Mouse (Mus musculus): ENCODE results near the gene Pttg1.

Pttg1 gene

DNA sequence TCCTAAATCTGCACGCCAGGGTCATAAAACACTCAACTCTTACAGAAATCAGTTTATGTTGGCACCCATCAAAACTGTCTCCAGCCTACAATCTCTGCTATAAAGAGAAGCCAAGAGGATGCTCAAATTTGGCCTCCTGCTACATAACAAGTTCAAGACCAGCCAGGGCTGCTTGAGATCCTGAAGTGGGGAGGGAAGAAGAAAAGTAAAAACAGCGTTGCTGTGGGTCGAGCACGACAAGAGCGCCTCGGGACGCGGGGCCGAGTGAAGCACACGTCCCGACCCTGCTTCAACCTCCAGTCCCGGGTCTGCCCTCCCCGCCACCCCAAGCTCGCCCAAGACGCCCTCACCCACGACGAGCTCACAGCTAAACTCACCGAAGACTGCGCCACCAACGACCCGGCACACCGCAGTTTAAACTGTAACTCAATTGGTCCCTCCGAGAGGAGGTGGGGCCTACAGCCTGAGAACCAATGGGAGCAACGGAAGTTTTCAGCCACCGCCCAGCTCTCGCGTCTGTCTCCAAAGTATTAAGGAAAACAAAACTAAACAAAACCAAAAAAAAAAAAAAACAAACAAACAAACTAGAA is at the start of gene Pttg1:
Gene Pttg1, minus strand, starts transcription at position 428 of the 590 bp plus-strand sequence.
- peak; percentile 71 to 78 for DNase-seq

DNA sequence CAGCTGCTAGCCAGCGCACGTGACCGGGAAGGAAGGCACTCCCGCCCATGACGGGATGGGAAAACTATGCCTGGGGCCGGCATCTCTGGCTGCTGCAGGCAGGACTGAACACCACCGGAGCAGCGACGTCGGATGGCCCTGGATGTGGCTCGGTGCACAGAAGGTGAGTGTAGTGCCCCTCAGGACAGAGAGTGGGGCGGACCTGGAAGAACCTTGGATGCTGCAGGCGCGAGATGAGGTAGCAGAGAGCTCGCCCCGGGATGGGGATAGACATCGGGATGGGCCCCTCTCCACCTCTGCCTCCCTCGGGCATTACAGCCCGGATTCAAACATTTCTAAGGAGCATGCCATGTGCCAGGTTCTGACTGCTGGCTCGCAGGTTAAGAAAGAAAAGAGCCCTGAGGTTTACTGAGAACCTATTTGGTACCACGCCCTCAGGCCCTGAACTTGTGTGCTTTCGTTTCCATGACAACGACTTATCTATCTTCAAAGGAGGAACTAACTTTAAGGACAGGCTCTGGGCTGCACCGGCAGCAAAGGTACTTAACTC is 48.2 kb upstream of the Pttg1 start, which contains the start of gene C1qtnf2:
Gene C1qtnf2, plus strand, starts transcription at position 52 of the 550 bp plus-strand sequence.
- no peak for DNase-seq

DNA sequence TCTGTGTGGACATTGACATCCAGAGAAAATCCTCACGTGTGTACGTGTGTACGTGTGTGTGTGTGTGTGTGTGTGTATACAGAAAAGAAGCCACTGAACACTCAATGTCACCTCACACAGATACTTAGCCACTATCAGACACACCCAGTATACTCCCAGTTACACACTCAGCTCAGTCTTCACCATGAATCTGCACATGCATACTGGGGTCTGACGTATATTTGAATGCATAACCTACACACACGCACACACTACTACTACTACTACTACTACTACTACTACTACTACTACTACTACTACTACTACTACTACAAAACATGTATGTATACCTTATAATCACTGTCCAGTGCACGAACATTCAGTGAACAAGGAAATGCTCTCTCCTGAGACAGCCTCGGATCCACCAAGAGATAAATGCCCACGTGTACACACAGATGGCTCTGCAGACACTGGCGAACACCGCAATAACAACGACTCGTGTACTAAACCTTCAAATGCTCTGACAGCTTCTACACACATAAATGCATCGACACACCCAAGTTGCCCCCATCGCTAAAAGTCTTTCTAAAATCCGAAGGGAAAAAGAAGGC is 47.7 kb upstream of the Pttg1 start:
- no peak for DNase-seq

DNA sequence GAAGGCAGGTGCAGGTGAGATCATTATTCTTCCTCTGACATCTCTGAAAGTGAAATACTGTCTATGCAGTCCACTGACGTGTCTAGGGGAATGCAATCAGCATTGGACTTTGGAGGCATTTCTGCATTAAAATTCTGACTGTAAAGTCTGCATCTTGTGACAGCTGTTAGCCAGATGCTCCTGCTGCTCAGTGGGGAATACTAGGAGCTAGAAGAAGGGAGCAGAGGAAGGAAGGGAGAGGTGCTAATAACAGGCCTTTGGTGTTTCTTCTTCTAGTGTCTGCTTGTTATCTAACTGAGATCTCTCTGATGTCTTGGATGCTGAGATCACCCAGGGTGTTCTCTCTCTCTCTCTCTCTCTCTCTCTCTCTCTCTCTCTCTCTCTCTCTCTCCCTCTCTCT is 47.1 kb upstream of the Pttg1 start:
- DNase-seq: no peak

DNA sequence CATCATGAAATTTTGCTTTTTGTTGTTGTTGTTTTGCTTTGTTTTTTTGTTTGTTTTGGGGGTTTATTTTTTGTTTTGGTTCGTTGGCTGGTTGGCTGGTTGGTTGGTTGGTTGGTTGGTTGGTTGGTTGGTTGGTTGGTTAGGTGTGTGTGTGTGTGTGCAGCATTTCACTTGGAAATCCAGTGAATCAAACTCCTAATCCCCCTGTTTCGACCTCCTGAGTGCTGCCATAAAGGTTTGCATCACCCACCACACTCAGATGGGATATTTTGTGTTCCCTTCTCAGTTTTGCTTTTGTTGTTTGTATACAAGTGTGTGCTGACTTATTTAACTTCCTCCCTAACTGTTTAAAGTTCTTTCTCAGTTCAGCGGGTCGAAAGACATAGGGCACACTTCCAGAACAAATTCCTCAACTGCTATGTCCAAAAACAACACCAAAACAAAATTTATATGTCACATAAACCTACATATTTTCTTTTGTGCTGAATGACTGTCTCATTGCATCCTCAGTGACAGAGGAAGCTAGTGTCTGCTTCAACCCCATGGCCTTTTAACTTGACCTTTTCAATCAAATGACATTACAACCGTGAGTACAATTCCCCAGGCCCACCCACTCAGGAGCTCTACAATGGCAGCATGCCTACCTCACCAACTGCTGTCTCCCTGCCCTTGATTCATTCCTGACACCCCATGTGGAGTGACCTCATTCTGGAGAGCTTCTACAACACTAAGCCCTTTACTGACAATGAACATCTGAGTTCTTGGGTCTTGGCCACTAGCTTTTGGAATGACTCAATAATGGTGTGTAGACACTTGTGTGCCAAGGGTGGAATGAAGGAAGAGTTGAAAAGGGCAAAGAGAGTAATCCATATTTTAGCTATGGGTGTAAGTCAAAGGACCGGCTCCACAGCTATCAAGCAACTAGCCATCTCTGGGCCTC is 45.1 kb upstream of the Pttg1 start:
- DNase-seq: no peak

DNA sequence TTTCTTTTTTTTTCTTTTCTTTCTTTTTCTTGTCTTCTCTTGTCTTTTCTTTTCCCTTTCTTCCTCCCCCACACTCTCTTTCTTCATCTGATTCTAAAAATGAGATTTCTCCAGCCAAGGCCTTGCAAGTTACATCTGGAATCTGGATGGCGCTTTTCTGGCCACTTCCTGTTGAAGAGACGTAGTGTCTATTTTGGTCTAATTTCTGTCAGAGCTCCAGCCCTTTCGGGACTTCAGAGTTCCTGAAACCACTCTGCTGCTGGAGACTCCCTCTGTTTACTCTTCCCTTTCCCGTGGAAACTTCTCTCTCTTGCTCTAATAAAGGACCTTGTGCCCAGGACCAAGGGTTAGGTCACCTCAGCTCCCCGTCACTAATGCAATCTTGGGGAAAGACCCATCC is 44.1 kb upstream of the Pttg1 start:
- no peak for DNase-seq

DNA sequence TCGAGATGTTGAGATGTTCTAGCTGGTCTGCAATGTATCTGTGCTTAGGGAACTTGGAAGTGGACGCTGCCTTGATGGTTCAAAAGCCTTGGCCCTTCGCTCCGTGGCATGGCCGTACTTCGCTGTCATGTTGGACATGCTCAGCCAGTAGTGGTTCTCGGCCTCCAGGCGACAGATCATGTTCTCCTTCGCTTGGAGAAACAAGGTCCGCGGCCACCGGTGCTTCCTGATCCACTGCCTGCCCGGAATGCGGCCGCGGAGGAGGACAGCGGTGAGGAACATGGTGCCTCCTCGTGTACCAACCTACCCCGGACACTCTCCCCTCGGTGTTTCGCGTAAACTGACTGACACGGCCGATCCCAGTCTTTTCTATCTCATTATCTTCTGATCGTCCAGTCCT is 37.2 kb upstream of the Pttg1 start:
- DNase-seq: no peak

DNA sequence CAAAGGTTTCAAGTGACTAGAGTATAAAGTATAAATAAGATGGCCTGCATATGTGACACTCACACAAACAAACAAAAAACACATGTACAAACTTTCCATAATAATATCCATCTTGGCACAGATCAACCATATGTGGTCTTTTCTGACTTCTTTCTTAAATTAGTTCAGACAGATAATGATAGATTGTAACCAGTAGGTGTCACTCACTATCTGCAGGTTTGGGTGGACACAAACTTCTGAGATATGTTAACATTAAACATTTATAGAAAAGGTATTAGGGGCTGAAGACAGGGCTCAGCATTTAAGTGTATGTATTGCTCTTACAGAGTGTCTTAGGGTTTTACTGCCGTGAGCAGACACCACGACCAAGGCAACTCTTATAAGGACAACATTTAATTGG is 26.2 kb upstream of the Pttg1 start:
- no peak for DNase-seq

DNA sequence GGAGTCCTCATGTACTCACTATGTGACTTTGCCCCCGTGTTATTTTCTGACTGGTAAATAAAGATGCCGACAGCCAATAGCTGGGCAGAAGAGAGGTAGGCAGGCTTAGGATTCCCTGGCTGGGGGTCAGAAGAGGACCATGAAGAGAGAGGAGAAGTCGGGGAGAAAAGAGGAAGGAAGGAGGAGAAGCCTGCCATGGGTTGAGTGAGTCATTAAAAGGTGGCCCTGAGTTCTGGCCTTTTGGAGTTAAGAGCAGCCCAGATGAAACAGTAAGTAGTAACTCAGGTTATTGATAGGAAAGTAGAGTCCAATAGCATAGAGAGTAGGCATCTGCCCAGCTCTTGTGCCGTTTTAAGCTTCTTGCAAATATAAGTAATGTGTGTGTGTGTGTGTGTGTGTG is 25.3 kb upstream of the Pttg1 start:
- DNase-seq: no peak

DNA sequence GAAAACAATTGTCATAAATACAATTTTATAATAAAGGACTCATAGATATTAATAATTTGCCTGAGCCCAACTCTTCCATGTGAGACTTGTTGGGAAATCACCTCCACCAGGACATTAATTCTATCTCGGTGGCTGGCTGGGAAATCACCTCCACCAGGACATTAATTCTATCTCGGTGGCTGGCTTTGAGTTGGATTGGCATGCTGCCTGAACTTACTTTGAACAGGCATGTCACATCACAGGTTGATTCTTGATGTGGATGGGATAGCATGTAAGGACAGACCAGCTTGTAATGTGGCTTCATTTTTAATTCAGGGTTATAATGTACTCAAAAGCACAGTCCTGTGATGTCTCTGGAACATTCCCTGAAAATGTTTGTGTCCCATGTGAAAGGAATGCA is 23.9 kb upstream of the Pttg1 start:
- DNase-seq: no peak

DNA sequence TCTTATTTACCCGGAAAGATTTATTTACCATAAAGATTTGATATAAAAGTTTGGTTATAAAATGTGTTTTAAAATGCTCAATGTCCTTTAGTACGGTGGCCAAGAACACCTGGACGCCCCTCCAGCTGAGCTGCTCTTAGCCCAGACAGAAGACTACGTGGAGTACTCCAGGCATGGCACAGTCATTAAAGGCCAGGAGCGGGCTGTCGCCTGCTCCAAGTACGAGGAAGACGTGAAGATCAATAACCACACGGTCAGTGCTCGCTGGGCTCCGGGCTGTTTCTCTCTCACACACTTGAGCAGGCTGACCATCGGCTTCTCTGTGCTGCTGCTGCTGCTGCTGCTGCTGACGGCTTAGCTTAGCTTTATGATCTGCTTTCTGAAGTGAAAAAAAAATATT is 17.1 kb upstream of the Pttg1 start:
- no peak for DNase-seq

DNA sequence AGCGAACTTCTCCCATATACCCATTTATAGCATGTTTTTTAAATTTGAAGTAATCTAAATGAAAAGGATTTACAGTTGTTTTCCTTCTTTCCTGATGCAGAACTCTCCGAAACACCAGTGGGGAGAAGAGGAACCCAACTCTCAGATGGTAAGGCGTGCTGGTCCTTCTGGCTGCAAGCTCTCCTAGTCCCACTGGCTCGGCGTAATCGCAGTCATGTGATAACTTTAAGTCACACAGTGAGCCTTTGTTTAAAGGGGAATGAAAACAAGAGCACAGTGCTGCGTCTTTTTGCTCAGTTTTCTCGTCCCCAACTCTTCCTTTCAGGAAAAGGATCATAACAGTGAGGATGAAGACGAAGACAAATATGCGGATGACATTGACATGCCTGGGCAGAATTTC is 15.1 kb upstream of the Pttg1 start:
- no peak for DNase-seq

DNA sequence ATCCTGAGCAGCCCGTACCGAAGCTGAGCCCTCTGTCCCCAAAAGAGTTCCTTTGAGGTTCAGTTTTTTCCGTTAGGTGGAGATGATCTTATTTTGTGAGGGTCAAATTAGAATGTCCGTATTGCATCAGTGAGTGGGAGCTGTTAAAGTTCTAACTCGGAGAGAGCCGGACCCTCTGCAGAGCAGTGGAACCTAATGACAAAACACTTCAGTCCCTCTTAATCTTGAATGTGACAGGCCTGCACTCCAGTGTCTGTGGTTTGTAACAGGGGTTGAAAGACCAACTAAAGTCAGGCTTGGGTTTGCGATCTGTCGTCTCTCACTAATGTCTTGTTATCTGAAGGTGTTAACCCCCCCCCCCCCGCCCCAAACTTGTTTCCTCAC is 8.0 kb upstream of the Pttg1 start:
- DNase-seq: no peak

DNA sequence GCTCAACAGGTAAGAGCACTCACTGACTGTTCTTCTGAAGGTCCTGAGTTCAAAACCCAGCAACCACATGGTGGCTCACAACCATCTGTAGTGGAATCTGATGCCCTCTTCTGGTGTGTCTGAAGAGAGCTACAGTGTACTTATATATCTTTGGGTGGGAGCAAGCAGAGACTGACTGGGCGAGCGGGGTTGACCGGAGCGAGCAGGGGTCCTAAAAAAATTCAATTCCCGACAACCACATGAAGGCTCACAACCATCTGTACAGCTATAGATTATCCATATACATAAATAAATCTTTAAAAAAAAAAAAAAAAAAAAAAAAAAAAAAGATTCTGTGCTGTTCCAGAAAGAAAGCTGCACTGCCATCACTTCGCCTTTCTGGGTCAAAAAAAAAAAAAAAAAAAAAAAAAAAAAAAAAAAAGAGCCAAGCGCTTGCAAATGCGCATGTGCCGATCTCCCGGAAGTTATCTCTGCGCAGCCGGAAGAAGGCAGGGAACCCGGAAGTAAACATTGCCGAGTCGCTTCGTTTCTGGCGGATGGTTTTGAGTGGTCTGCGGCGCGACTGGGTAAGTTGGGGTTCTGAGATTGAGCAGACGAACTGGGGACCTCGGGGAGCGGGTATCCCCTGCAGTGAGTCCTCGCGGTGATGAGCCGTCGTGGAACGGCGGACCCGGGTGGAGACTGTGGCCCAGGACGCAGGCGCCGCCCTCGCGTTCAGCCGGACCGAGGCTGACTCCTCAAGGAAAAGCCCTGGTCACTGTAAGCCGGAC is 7.4 kb upstream of the Pttg1 start, which contains the start of gene Slu7:
Gene Slu7, plus strand, starts transcription at position 491 of the 770 bp plus-strand sequence.
- peak; percentile 77 to 79 for DNase-seq

DNA sequence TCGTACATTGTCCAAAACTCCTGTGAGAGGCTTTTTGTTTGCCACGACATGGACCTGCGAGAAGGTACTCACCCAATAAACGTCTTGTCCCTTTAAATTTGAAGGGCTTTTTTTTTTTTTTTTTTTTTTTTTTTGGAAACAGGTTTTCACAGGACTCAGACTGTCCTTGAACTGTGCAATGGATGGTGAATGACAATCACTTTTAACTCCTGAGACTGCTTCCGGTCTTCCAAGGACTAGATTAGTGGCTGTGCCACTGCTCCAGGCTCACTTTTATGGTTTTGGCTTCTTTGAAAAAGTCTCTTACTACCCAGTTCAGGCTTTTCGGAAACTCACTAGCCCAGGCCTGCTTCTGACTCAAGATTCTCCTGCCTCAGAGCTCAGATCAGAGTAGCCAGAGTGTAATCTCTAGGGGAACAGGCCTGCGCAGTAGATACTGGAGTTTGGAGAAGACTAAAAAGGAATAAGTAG is 398 bp upstream of the Pttg1 start:
- peak in 1 of 2 experiments; percentile 22 for DNase-seq

DNA sequence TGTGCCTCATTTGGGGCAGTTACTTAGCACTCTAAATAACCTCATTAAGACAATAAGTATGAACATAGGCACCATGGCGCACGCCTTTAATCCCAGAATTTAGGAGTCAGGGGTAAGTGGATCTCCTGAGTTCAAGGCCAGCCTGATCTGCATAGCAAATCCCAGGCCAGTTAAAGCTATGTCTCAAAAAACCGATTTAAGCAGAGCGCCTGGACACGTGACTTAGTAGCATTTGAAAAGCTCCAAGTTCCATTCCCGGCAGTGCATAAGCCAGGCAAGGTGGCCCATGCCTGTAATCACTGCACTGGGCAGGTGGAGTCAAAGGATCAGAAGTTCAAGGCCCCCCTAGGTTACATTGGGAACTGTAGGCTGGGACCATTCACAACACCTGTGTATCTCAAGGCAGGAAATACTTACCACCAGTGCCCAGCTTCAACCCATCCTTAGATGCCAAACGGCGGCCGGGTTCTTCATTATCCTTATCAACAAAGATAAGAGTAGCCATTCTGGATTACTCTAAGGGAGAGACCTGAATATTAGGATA is 813 bp downstream of the Pttg1 start:
- DNase-seq: no peak

DNA sequence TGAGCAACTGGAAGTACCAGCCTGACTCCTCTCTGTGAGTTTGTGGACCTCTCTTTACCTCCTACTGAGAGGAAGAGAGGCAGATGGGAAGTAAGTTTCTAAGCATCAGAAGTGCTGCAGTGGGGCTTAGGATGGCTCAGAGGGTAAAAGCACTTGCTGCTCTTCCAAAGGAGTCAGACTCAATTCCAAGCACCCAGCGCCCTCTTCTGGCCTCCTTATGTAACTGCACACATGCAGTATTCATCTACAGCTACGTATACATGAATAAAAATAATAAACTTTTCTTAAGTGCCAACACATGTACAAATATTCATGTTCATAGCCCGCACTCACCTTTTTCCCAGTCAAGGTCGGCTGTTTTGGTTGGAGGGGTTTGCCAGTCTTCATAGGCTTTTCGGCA is 1.7 kb downstream of the Pttg1 start:
- no peak for DNase-seq

DNA sequence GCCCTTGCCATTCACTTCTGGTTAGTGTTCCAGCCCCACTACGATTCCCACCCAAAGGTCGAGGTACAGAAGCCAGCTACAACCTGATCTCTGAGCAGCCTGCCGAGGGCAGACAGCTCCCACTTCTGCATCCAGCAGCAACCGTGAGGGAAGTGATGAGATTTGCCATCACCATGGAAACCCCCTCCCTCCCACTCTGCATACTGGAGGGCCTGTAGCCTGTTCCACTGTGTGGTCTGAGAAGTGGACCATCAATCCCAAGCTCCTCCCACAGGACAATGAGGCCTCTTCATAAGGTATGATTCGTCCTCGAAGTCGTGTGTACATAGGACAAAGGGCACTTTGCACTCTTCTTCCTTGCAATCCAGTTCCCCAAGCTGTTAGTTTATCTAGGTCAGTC is 8.8 kb downstream of the Pttg1 start:
- no peak for DNase-seq

DNA sequence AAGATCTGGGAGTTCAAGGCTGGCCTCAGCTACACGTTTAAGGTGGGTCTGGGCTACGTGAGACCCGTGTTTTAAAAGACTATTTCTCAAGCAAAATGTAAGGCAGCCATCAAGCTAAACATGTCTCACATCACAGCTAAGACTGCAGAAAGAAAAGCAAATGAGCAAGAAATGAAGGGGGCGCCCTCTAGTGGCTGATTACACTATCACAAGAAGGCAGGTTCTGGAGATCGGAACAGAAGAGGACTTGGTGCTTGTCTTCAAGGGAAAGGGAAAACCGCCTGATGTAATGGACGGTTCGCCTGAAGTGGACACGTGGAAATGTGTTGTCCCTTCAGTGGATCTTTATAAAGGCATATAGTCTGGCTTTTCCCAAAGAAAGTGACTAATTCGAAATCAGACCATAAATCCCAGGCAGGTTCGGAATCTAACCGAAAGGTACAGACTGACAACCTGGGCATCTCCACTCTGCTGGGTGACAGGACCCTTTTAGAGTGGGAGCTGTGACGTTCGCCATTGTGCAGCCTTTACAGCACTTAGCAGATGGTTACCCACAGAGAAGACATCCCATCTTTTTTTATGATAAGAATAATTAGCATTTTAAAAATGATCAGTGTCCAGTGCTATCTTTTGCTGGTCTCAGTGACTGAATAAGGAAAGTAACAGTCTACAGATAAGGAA is 13.1 kb downstream of the Pttg1 start:
- DNase-seq: peak; percentile 78 to 84

DNA sequence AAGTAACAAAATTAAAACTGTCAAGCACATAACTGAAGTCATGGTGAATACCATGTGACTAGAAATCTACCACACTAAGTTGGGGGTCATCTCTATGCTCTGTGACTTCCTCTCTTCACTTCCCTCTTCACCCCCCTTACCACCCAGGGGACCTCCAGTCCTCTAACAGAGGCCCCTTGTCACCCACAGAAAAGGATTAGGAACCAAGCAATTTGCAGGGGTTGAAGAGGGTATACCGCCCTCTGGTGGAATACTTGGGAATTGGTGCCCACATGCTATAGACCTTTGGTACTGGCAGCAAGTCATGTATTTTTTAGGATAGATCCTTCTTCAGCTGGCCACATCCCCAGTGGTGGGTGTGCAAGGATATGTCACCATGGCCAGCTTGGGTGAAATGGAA is 14.6 kb downstream of the Pttg1 start:
- DNase-seq: peak; percentile 61 to 71

DNA sequence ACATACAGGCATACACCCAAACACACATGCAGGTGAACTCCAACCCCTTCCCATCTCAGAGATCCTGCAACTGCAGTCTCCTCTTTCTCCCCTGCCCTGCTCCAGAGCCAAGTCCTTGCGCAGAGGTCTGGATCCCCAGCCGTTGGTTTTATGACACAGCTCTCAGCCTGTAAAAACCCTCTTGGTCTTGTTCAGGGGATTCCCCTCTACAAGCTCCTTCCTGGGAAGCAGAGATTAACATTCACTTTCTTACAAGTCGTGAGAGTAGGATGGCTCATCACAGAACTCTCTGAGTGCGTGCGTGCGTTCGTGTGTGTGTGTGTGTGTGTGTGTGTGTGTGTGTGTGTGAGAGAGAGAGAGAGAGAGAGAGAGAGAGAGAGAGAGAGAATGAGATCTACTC is 15.8 kb downstream of the Pttg1 start:
- DNase-seq: no peak

DNA sequence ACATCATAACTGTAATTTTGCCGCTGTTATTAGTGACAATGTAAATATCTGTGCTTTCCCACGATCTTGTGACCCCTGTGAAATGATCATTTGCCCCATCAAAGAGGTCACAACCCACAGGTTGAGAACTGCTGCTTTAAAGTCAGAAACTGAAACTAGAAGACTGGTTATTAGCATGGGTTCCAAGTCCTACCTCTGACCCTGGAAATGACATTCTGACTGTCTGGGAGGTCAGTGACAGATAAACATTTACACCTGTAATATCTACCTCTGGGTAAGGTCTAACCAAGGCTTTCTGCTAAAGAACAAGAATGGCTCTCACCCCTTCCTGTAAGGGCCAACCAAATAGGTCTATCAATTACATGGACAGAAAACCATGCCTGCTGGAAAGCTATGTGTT is 17.2 kb downstream of the Pttg1 start:
- DNase-seq: no peak
